Mouse (Mus musculus) hindlimb bud, embryonic 11.5 days (tissue): ENCODE results near the gene Lyzl4.
"Not testable (repeated sequence)": the region's sequence is repeated elsewhere in the genome, so short reads cannot be mapped to it uniquely, and the experiment has no call there.

Experiments
- DNase-seq: peaks from one replicate; pipeline ENCODE4 v3.0.0-alpha.2; 2012; ENCODE audit warnings: low read depth, low spot score; ENCODE audit errors: extremely low spot score

Gene Lyzl4

DNA sequence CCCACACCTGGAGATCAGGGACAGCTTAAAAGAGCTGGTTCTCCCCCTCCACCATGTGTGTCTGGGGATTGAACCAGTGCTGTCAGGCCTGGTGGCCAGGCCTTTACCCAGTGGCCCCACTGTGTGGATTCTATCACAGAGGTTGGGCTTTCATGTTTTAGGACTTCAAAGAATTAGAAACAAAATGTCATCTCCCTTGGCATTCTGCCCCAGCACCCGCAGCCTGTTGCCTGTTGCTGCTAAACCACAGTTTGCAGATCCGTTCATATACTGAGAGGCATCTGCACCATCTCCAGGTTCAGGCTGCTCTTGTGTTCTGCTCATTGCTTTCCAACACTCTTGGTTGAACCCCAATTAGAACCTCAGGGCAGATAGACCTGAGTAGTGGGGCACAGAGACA, 39.5 kb downstream of the Lyzl4 start:
- DNase-seq: no peak

DNA sequence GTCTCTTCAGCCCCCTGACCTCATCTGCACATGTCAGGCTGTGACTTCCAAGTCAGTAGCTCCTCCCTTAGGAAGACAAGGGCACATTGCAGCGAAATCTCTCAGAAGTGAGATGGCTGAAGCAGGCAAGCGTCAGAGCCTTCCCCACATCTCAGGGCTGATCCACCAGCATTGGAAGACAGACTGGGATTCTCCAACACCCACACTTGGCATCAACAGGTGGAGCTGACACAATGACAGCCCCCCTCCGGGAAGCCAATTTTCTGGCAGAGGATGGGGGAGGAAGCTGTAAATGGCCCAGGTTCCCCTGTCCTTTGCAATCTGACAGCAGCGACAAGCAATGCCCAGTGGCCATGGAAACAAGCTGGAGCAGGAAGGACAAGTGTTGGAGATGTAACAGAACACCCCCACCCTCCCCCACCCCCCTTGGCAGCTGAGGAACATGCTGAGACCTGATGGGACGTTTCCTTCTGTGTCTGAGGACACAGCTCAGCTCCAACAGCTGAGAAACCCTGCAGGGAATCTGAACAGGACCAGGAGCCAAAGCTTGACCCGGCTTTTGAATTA, 41.0 kb downstream of the Lyzl4 start:
- no peak for DNase-seq

DNA sequence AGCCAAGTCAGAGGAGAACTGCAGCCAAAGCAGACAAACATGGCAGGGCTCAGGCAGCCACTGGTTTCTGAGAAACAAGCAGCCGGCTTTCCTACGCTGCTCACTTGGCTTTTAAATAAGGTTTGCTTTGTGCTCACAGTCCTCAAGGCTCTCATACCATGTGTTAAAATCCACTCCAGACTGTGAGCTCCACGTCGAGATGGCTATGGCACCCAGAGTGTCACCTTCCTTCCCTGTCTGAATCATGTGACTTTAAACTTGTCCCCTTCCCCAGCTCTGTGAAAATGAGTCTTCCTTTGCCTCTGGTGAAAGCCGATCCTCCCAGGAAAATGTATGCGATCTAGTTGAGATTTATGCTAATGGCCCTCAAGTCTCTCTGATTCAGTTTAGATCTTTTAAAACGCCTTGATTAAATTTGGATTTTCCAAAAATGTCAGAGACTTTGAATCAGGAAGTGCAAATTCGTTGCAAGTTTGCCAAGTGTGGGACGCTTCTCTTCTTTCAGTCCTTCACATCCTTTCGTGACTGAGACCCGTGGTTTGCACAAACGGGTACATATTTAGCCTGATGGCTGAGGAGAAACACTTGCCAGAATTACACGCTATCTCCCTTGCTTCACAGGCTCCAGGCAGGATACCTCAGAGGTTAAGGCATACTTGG, 41.6 kb downstream of the Lyzl4 start:
- no peak for DNase-seq

DNA sequence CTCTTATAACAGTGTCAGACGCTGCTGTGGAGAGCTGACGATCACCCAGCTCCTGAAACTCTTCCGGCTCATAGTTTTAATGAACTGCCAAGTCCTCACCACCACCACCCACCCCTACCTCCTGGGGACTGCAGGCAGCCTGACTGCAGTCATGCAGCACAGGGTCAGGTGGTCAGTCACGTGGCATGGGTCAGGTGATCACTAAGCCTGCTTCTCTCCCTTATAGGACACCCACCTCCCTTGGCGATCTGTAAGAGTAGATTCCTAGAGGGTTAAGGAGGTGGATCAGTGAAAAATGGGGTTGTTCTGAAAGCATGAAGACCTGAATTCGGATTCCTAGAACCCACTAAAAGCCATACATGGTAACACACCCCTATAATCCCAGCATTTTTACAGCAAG, 42.3 kb downstream of the Lyzl4 start:
- DNase-seq: no peak

DNA sequence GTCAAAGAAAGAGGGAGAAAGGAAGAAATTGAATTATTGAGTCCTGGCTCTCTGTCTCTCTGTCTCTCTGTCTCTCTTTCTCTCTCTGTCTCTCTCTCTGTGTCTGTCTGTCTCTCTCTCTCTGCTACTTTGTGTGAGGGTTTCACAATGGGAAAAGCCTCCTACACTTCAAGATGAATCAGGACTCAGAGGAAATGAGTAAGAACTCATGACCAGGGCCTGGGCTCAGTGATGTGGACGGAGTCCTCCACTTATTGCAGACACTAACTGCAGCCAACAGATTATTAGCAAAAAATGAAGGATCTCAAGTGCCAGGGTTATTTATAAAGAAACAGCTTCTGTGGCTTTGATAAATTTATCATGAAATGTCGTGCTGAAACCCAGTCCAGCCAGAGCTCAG, 43.8 kb downstream of the Lyzl4 start:
- DNase-seq: no peak

DNA sequence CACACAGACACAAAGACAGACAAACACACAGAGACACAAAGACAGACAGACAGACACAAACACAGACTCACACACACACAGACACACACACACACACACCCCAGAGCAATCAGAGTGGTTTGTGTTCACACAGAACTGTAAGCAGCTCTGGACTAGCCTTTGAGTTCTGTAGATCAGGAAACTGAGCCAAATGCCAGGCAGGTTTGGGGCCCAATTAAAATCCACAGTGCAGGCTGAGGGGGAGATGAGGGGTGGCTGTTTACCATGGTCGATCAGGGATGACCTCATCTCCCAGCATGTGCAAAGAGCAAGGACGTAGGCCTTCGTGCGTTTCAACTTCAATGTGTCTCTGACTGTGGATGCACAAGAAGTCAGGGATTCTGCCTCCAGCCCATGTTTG, 47.1 kb downstream of the Lyzl4 start:
- DNase-seq: no peak

DNA sequence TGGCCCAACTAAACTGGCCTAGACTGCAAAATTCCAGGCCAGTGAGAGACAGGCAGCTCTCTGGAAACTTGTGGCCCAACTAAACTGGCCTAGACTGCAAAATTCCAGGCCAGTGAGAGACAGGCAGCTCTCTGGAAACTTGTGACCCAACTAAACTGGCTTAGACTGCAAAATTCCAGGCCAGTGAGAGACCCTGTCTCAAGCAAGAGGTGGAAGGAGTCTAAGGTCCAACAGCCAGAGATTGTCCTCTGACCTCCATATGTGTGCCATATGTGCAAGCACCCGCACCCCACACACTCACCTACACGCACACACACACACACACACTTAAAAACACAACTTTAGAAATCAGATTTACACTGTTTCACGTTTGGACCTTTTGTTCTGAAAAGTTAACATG, 48.1 kb downstream of the Lyzl4 start:
- not testable (repeated sequence) for DNase-seq

DNA sequence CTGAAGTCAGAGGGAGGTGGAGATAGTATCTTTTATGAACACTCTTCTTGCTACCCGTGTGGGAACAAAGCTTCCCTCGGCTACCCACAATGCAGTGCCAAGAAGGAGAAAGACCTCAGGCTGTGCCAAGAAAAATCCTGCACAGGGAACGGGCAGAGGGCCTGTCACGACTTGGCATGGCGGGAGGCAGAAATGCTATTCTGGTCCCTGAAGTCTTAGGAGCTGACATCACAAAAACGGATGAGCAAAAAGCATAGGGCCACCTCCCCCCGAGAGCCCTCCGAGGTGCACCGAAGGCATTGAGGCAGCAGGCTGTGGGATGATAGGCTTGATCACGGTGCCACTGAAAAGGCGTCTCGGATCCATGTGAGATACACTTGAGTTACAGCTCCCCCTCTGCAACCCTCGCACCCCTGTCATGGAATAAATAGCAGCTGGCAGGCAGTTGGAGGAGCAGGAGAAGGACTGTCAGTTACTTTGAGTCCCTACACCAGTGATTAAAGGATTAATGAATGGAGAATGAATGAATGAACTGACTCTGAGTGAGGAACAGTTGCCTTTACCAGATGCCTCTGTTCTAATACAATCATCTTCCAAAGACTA, 48.8 kb downstream of the Lyzl4 start:
- DNase-seq: no peak

DNA sequence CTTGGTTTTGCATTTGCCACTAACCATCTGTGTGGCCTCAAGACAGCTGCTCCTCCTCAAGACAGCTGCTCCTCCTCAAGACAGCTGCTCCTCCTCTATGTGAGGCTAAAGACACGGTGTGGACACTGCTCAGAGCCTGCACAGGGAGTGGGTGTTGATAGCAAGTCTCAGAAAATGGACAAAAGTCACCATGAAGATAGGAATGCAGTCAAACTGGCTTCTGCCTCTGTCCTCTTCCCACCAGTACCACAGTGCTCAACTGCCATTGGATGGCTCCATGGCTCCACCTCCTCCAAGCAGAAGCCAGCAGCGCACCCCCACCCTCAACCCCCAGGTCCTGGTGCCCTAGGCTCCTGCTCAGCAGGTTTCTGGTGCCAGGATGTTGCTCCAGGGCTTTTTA, 52.4 kb downstream of the Lyzl4 start:
- no peak for DNase-seq

DNA sequence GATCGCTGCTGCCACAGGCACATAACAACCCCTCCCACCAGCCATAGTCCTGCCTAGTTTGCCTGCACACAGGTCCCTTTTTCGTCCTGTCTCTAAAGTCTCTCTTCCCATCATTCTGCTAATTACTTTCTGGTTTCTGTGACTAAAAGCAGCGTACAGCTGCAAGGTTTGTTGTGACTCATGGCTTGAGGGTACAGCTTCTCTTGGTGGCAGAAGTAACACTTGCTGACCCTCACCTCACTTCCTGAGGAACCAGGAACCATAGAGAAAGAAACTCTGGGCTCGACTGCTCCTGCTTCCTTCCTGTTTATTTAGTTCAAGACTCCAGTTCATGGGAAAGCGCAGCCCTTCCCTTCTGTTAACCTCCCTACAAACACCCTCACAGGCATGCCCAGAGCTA, 67.5 kb downstream of the Lyzl4 start:
- DNase-seq: no peak

DNA sequence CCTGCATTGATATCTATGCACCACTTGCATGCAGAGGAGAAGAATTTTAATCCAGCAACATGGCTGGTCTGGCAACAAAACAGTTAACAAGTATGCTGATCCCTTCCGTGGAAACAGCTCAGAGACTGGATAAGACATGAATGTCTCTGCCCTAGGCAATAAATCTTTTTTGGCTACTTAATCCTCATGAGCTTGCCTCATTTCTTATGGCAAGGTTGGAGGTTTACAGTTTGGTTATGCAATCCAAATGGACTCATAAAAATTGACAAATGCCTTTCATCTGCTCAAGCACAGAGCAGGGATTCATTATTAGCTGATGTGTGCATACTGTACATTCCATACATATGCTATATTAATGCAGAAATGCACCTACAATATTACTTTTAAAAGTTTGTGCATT, 73.4 kb downstream of the Lyzl4 start:
- no peak for DNase-seq

DNA sequence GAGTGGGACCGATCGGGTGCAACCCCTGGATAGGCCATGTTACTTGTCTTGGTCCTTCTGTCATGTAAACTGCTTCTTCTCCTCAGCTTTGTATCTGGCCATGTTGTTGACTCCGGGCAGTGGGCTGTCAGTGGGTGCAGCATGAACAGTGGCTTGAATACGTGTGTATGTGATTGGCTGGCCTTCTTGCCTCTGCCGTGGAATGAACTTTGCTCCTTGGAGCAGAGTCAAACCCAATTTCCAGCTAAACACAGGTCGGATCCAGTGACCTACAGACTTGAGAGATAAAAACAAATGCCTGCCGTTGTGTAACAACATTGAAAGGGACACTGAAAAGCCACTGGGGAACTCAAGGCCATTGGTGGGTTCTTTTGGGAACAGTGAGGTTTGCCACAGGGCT, 75.5 kb downstream of the Lyzl4 start:
- no peak for DNase-seq

DNA sequence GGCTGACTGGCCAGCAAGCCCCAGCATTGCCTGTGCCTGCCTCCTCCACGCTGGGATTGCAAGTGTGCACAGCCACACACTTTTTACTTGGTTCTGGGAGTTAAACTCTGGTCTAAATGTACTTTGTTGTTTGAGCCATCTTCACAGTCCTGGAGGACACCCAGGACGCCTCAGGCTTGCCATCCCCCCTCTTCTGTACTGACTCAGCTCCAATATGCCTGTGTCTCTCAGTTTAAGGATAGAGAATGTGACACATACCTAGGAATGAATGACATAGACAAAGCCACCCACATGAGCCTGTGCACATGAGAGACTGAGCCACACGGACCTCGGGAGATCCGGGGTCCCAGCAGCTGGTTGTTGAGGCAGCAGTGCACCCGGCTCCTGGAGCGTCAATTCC, 78.6 kb downstream of the Lyzl4 start:
- DNase-seq: no peak

DNA sequence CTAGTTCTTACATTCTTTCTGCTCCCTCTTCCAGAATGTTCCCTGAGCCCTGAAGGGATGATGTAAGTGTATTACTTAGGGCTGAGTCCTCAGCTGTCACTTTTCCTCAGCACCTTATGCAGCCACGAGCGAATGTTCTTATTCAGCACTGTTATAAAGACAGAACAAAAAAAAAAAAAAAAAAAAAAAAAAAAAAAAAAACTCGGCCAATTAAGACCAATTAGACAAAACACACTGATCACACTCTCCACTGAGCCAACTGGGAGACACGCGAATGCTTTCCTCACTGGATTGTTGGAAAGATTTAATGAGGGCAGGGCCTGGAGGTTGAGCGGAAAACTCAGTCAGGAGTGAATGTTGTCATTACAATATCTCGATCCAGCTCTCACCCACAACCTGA, 81.4 kb downstream of the Lyzl4 start:
- DNase-seq: no peak

DNA sequence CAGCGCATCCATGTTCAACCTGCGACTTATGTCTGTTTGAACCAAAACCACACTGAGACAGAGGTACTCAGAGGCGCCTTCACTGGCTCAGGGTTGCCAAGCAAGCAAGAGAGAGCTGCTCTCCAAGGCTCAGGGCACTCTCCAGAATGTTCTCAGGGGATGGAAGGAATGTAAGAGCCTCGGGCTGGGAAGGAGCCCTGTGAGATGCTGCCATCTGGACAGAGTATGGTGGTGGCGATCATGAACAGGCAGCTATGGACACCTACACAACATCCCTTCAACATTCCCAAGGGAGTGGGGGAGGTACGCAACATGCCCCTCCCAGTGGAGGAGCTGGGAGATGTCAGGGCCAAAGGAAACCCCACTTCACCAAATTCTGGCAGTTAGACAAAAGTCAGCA, 83.7 kb downstream of the Lyzl4 start:
- DNase-seq: no peak

DNA sequence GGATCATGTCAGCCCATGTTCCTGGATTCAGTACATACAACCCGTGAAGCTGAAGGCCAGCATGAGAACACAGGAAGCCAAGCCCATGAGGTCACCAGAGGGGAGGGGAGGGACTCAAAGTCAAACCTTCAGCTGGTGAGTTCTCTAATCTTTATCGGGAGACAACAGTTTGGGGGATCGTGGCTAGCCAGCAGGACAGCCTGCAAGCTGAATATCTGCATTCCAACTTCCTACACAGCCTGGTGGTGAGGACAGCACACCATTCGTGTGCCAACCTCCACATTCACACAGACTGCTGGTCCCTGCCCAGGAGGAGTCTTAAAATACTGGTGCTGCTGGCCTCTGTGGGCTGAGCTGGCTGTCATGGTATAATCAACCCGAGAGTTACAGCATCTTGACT, 85.0 kb downstream of the Lyzl4 start:
- DNase-seq: no peak

DNA sequence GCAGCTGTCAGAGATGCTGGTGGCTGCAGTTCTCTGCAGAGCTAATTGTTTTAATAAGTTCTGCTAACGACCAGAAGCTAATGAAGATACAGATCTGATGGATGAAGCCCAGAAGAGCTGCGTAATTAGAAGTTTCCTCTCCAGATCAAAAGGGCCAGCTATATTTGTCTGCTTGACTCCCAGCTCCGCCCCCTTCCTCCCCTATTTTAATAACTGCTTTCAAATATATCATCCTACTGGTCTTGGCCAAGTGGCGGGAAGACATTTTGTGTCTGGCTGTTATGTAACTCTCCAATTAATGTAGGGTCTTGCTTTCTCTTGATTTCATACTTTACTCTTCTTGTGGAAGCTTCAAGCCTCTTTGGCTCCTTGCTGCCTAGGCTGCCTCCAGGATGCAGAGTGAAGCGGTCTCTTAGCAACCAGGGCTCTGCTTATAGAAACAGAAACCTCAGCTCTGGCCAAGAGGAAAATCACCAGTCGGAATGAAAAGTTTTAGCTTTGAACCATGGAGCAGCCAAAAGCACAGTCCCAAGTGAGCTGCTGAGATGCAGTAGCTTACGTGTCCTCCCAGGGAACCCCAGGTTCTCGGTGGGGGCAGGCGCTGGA, 86.4 kb downstream of the Lyzl4 start:
- no peak for DNase-seq

DNA sequence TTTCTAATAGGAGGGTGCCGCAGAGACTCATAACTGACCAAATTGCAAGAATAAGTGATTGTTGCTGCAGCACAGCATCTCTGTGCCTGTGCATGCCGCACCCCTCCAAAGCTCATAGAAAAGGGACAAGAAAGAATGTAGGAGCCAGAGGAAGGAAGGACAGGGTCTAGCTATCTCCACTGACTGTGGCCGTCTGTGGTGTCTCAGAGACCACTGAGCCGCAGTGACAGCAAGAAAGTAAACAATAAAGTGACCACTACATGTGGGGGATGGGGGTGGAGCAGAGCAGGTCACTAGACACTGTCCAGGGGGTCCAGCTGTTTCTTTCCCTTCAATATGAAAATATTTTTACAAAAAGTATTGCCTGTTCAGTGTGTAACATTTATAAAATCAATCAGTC, 88.3 kb downstream of the Lyzl4 start:
- DNase-seq: no peak

DNA sequence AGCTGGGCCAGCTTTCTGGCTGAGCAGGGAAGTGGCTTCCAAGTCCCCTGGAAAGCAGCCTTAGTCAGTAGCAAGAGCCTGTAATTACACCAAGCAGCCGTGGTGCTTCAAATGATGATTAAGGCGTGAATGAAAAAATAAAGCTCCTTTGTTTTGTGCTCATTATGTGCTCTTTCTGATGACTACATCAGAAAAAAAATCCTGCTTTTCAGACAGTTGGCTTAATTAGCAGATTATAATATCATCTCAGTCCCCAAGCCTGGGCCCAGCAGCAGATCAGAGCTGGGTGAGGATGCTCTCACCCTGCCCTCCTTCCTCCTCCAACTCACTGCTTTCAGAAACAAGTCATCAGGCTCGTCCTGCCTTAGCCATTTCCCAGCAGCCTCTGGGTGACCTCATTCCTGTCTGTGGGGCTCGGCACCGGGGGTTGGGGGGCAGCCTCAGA, 91.5 kb downstream of the Lyzl4 start:
- no peak for DNase-seq

DNA sequence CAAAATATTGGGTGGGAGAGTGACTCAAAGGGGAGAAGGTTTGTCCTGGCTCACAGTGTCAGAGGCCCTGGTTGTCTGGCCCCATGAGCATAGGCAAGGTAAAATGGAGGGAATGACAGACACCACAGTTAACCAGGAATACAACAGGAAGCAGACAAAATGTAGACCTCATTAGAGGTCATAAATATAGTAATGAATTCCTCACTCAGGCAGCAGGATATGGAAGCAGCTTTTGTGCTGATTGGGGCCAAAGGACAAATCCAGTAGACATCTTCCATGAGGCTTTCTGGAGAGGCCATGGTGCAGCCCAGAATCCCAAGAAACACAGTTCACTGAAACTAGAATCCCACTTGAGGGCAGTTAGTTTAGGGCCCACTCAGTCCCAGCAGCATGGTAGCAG, 92.5 kb downstream of the Lyzl4 start:
- DNase-seq: no peak

DNA sequence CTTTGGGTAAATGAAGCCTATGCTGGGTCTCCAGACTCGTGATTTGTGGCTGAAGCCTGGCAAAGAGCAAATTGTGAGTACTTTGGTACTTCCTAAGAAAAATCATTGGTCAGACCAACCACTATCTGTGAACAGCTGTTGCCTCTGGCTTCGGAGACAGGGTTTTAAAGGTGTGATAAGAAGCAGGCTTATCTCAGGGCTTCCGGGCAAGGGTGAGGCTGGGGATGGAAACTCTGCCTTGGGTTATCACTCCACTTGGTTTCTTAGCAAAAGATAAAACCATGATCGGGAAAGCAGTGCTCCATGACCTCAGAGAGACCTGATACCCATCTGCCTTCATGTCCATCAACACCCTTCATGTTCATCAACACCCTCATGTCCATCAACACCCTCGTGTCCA, 92.9 kb downstream of the Lyzl4 start:
- DNase-seq: no peak

DNA sequence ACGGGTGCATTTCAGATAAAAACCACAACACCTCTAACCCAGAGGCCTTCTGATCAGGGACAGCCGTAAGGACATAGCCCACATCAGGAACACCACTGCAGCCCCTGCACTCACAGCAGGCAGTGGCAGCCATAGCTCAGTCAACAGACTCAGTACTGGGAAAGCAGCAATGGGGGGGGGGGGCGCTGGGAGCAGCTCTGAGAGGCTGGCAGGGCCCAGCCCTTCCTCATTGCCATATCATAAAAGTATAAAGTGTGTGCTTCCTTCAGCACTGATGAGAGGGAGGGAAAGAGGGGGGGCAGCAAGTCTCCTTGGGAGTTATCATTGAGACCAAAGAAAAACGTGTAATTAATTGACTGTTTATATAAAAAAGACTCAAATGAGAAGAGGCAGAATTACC, 94.5 kb downstream of the Lyzl4 start:
- DNase-seq: no peak
